Mouse (Mus musculus): Measurements from ENCODE around the gene Nphp3.
A peak's percentile ranks its signal among the peaks of the same experiment; 100 is the strongest.

Nphp3 gene

DNA sequence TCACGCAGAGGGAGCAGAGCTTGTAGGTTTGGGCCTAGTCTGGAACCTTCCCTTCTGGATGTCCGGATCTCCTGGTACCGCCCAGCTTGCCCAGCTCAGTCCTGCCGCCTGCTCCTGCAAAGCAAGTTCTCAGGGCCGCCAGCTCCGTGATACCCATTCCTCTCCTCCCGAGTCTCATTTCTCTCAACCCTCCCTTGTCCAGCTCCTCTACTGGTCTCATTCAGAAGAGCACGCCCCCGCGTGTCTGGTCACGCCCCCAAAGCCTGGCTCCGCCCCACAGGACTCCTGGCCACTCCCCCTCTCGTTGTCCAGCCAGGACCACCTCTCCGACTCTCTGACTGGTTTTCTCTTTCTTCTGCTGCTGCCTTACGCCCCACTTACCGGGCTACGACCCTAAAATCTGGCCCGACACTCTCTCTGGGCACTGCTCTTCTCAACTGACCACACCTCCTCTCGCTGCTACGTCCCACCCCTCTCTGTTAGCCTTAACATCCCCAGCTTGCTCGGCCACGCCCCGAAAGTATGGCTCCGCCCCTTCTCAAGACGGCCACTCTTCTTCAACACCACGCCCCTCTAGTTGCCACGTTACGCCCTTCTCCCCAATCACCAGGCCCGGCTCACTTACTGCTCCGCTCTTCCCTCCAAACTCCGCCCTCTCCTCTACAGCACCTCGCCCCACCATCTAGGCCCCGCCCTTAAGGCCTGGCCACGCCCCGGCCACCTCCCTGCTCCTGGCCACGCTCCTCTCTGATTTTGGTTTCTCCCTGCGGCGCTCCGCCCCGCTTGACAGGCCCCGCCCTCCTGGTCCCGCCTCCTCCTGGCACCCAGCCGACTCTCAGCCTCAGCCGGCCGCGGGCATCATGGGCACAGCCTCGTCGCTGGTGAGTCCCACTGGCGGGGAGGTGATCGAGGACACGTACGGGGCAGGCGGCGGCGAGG is at the start of gene Nphp3:
TSS of gene Nphp3 (plus strand) at position 624 of the 939 bp plus-strand sequence.
- peak; percentile 99 for DNase-seq (ENCODE audit: low spot score)

DNA sequence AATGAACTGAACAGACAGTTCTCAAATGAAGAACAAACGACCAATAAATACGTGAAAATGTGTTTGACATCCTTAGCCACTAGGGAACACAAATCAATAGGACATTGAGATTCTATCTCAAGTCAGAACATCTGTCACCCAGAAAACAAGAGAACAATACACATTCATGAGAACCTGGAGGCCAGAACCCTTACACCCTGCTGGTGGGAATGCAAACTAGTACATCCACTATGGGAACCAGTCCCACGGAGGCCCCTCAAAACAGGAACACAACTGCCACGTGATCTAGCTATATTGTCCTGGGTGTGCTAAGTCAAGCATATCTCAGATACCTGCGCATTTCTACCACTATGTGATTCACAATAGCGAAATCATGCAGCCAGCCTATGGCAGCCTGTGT is 43.6 kb upstream of the Nphp3 start:
- DNase-seq (ENCODE audit: low spot score), result no peak

DNA sequence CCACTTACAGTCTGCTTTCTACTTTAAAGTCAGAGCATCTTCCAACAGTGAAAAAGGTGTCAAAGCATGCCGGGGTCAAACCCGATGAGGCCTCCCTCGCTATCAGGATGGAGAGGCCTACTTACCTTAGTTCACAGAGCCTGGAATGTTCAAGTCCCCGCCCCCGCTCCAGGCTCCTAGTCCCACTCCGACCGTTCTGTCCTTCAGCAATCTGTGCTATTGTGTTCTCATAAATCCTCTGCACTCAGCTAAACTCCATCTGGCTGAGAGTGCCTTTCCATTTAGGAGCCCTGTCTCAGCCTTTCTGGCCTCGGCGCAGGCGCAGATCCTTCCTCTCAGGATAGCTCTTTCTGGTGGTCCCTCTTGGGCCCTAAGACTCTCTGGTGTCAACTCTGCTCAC is 42.4 kb upstream of the Nphp3 start:
- no peak for DNase-seq (ENCODE audit: low spot score)

DNA sequence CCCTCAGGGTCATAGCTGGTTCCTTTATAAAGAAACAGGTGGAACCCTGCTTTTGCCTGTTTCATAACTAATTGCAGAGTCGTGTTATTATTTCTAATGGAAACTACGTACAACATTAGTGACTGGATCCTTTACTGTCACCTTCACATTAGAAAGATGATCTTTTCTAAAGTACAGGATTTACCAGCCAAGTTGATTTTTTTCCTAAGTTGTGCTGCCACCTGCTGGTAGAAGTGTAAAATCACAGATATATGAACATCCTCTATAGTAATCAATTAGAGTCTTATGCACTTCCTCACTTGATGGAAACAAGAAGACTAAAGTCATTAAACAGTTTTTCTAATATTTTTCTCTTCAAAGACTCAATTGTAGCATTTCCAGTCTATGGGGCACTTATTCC is 5.8 kb upstream of the Nphp3 start:
- DNase-seq (ENCODE audit: low spot score), result peak; percentile 81

DNA sequence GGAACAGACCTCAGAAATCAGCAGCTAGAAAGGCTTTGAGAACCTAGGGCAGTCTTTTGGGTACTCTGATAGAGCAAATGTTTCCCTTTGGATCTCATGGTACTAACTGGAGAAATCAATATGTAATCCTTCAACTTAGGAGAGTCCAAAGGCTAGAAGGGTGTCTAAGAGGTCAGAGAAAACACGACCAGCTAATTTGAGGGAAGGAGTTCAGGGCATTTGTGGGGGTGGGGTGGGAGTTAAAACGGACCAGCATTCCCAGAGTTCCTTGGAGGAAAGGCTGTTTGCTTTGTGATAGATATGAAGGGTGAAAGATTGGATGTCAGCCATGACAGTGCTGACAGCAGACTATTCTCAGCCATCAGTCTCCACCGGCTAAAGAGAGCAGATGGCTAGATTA is 1.7 kb upstream of the Nphp3 start:
- DNase-seq (ENCODE audit: low spot score), result no peak

DNA sequence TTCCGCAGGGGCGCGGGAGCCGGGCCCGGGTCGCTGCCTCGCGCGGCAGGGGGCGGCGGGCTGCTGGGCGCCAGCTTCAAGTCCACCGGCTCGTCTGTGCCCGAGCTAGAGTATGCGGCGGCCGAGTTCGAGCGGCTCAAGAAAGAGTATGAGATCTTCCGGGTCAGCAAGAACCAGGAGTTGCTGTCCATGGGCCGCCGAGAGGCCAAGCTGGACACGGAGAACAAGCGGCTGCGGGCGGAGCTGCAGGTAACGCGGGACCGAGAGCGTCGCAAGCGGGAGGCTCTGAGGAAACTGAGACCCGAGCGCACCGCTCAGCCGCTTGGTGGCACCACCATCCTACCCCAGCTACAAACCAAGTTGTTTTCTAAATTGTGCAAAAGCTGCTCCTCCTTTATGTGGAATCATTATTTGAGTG is 578 bp downstream of the Nphp3 start:
- DNase-seq (ENCODE audit: low spot score), result peak; percentile 80

DNA sequence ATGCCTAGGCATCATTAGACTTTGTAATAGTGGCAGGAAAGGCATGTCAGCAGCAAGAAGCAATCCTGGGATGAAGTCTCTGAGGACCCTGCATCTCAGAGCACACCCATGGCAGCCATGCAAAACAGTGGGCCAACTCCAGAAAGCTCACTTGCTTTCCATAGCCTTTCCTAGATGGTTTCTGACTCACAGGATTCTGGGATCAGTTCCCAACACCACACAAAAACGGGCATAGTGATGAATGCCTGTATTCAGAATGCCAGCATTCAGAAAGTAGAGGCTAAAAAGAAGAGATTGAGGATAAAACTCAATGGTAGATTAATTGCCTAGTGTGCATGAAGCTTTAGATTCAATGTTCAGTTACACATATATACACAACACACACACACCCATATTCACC is 12.2 kb downstream of the Nphp3 start:
- DNase-seq (ENCODE audit: low spot score), result no peak

DNA sequence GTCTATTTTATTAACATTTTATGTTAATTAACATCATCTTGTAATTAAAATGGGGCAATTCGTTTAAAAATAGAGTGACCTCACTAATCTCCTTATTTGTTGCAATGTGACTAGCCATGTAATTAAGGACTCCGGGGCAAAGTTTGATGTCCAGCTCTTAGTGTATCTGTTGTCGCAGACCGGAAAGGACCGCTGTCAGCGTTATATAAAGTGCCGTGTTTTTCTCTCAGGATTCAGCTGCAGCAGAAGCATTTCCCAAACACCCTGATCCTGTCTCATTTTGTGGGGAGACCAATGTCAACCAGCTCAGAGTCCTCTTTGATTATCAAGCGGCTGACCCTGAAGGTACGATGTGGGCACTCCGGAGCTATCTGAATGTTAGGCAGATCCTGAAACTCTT is 18.7 kb downstream of the Nphp3 start:
- no peak for DNase-seq (ENCODE audit: low spot score)

DNA sequence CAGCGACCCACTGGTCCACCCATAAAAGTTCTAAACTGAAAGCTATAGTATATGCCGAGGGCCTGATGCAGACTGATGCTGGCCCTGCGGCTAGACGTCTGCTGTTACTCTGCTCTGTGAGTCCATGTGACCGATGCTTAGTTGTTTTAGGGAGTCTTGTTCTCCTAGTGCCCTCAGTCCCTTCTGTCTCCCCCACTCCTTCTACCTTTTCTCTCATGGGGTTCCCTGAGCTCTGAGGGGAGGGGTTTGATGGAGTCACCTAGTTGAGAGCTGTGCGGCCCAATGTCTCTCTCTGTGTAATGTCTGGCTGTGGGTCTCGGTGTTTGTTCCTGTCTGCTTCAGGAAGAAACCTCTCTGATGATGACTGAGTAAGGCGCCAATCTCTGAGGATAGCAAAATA is 24.8 kb downstream of the Nphp3 start:
- no peak for DNase-seq (ENCODE audit: low spot score)

DNA sequence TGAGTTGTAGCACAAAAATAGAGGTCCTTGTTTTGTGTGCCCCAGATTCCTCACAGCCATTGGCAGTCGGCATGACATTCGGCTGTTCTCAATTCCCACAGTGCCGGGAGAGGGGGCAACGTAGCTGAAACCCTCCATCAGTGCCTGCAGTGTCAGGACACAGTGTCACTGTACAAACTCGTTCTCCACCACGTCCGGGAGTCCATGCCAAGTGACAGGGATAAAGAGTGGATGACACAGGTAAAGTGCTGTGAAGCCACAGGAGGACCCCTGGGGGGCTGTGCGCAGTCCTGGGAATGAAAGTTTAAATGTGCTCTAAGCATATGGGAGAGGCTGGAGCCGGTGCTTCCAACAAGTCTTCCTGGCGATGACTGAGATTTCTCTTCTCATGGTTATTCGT is 27.5 kb downstream of the Nphp3 start:
- DNase-seq (ENCODE audit: low spot score), result no peak

DNA sequence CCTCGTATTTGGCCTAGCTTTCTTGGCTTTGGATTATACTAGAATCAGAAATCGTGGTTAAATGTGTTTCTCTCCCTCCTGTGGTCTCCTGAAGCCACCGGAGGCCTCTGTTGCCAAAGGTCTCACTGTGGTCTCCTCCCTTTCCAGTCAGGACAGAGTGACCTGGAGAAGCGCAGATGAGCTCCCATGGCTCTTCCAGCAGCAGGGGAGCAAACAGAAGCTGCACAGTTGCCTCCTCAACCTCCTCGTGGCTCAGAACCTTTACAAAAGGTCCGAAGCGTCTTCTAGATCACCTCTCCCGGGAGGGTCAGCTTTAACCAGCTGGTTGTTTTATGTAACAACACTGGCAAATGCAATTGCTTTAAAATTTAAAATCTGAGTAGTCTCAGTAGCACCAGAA is 31.9 kb downstream of the Nphp3 start:
- DNase-seq (ENCODE audit: low spot score), result no peak

DNA sequence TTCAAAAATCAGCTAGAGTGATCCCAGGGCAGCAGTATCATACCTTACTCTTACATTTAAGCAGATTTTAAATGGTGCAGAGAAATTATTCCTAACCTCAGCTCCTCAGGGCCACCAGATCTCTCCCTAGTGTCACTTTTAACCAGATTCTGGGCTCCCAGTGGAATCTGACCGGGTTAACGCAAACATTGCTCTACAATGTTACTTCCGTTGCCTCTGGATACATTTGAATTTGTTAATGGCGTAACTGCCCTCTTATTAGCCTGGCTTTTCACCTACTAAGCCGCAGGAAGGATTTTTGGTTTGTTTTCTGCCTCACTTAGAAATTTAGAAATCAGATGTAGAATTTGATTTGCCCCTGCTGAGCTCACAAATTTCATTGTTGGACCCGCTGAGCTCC is 32.4 kb downstream of the Nphp3 start:
- DNase-seq (ENCODE audit: low spot score), result no peak

DNA sequence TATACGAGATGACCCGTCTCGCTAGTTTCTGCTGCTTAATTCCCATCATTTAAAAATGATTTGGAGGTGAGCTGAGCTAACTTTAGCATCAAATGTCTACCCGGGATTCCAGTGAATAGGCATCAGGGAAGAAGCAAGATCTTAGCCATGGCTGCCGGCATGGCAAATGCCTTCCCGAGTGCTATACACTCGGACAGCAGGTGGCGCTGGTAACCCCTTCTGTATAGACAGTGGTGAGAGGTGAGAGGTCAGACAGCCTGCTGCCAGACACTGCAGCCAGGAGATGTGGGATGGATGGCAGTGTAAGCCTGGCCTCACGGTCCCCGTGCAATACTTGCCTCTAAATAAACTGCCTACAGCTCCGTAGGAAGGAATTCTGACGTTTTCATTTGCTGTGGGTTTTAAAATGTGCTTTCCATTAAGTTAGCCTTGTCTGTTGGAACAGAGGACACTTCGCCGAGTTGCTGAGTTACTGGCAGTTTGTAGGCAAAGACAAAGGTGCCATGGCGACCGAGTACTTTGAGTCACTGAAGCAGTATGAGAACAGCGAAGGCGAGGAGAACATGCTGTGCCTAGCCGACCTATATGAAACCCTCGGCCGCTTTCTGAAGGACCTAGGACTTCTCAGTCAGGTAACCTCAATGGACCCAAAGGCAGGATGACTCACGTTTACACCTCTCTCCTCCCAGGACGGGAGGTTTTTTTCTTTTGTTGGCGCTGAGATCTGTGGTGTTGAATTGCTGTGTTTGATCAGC is 33.1 kb downstream of the Nphp3 start:
- peak; percentile 89 for DNase-seq (ENCODE audit: low spot score)

DNA sequence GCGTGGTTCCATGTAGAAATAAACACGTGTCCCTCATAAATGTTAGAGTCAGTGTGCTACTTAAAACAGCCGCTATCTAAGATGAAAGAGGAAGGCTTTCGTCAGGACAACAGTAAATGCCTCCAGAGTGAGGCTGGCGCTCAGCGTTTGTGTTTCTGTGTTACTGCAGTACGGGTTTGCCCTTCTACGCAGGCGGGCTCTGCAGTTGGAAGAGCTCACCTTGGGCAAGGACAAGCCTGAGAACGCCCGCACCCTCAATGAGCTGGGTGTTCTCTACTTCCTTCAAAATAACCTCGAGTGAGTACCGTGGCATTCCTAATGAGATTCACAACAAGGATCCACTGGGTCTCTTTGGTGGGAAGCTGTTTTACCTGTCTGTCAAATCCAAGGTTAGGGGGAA is 35.9 kb downstream of the Nphp3 start:
- no peak for DNase-seq (ENCODE audit: low spot score)

DNA sequence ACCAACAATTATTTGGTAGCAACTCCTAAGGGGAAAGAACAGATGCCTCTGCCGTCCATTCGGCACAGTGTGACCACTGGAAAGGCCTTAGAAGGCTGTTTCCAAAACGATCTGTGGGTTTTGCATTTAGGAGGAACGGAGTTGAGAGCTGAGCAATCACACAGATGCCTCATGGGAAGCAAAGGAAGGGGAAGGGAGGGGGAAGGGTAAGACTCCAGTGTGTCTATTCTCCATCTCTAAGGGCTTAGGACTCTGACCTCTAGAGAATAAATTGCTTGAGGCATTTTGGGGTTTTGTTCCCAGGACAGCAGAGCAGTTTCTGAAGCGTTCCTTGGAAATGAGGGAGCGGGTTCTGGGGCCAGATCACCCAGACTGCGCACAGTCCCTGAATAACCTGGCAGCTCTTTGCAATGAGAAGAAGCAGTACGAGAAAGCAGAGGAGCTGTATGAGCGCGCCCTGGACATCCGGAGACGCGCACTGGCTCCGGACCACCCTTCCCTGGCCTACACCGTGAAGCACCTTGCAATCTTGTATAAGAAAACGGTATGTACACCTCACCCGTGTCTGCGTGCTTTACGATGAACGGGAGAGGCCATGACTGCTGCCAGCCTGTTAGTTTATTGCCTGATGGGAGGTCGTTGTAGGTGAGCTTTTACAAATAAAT is 36.8 kb downstream of the Nphp3 start:
- DNase-seq (ENCODE audit: low spot score), result no peak

DNA sequence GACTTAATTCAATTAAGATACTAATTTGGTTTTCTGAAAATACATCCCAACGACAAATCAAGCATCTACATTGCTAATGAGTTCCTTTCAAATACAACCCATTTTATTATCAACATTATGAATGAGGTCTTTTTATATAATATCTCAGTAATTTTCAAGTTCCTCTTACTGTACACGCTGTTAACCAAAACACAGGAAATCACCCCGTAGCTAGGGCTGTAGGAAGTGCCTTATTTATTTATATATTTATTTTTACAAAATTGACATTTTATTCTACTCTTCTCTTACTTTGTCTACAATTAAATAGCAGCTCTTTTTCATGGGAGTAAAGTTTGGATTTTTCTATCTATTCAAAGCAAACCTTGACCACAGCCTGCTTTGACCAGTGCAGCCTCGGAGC is 37.4 kb downstream of the Nphp3 start:
- no peak for DNase-seq (ENCODE audit: low spot score)

DNA sequence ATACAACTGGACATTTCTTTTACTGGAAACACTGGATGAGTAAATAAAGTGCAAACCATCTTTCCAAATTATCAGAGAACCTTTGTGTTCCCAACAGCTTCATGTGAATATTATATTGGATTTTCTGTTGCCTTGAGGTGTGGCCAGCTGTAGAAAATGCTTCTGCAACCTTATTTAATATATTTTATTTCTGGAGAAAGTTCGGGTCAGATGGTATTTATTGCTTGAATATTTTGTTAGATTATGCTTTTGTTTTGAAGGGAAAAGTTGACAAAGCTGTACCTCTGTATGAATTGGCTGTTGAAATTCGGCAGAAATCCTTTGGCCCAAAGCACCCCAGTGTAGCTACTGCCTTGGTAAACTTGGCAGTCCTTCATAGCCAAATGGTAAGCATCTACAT is 38.0 kb downstream of the Nphp3 start, which contains the start of gene Gm28305:
TSS of gene Gm28305 (plus strand) at position 301 of the 400 bp plus-strand sequence.
- DNase-seq (ENCODE audit: low spot score), result no peak

DNA sequence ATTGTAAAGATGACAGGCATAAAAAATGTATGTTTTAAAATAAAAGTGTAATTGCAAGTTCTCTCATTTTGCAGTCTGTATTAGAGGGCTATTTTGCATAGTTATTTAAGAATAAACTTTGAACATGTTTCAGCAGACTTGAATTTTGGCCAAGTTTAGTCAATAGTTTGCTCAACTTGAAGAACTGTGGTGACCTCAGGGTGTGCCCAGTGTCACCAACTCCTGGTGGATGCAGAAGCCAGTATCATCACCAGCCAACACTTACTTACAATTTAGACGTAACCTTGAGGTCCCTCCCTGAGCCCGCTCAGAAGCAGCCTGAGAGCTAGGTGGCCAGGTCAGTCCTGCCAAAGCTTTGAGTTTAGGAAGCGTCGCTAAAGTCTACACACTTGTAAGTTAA is 41.3 kb downstream of the Nphp3 start:
- no peak for DNase-seq (ENCODE audit: low spot score)

DNA sequence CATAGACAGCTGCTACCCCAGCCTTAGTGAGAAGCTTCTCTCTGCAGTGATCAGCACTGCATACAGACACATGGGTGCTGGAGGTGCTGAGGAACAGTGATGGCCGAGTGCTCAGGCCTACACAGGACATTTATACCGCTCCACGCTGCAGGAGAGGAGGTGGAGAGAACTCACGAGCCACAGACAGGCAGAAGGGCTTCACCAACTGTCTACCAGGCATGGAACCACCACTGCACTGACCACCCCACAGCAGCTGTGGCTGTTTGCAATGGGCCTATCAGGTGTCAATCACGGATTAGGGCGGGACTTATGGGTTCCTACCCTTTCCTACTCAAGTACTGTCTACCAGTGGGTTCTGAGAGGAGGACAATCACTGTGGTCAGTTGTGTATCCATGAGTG is 48.7 kb downstream of the Nphp3 start:
- no peak for DNase-seq (ENCODE audit: low spot score)

DNA sequence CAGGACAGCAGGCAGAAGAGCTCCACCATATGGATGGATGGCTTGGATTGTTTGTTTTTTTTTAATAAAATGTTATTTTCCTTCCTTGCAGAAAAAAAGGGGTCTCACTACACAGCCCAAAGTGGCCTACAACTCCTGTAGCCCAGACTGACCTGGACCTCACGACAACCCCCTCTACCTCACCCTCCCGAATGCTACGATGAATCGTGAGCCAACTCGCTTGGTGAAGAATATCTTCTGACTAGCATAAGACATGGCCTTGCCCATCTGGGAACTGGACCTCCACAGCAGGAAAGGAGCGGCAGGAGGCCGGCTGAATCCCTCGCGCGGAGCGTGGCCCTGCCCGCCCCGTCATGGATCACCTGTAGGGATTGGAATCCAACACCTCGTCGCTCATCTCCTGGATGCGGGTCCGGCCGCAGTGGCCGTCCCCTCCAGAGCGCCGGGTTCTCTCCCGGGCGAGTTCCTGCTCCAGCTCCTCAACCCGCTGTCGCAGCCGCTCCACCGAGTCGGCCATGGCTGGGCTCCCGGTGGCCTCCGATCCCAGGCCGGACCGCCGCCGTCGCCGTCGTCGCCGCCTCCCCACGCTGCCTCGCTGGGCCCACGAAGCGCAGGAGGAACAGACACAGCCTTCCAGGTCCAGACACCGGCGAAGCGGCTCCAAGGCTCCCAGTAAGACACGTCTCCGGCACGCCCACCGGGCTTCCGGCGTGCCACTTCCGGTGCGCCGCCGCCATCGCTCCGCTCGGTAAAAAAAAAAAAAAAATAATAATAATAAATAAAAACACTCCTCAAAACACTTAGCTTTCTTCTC is 60.3 kb downstream of the Nphp3 start, which contains the start of gene Uba5:
TSS of gene Uba5 (minus strand) at position 705 of the 814 bp plus-strand sequence.
- no peak for DNase-seq (ENCODE audit: low spot score)

DNA sequence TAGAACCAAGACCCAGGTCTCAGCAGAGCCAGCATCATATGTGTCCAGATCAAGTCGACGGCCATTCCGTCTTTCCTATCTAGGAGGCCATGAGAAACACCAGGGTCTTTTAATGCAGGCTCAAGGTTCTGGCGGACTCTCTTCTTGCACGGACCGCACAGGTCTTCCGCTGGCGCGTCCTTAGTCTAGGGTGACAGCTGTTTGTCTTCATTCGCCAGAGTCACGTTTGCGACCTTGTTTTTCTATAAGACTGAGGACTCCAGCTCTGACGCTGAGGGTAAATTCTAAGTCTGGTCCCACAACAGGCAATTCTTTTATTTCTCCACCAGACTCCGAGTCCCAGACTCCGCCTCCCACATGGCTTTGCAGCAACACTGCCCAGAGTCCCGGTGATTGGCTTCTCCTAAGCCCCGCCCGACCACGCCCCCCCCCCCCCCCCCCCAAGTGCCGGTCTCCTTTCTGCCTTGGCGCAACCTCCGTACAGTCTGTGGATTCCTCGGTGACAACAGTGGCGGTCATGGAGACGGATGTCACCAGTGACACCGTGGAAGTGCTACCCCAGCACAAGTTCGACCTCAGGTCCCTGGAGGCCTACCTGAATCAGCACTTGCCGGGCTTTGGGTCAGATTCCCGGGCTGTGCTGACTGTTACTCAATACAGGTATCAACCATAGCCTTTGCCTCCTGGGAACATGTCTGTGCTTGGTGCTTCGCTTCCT is 61.1 kb downstream of the Nphp3 start, which contains the start of gene Acad11:
TSS of gene Acad11 (plus strand) at position 134 of the 718 bp plus-strand sequence.
- DNase-seq (ENCODE audit: low spot score), result peak; percentile 94
